Mouse (Mus musculus): ENCODE data around the gene Fcgr4. TPM values are rescaled to one million over a fixed set of nuclear protein-coding genes. Genes with fewer than 3 reads are reported as not detected.
"Not testable (repeated sequence)": the region's sequence is repeated elsewhere in the genome, so short reads cannot be mapped to it uniquely, and the experiment has no call there.

The Fcgr4 gene
- total RNA-seq, 2 experiments from 2014 or later = not detected

- TF ChIP-seq CTCF (IDR thresholded peaks at IDR 0.05) = peak; percentile 45
- H3K27ac ChIP-seq; intact Hi-C loops (cut with DNase I): not testable (repeated sequence)
- peak; percentile 85 for DNase-seq
- H3K4me3 ChIP-seq = peak within 1 kb of the TSS; percentile 65
These were observed 45.9 kb downstream of the Fcgr4 start, which contains the start of gene Fcgr3 for GRCm38 (mm10) chr1:171064491-171065242. Gene Fcgr3 (minus strand): TSS chr1:171064935.

DNA sequence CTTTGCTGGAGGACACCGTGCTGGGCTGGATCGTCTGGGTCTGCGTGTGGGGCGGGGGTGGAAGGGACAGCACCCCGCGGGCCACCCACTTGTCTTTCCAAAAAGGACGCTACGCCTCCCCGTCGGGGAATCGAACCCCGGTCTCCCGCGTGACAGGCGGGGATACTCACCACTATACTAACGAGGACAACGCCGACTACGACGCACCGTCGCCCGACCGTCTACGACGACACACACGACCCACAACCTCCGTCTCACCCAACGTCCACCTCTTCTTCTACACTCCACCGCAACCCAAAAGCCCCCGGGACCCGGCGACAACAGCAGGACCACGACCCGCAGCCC is 46.5 kb downstream of the Fcgr4 start:
- peak overlapping the region; percentile 56 for H3K4me3 ChIP-seq

DNA sequence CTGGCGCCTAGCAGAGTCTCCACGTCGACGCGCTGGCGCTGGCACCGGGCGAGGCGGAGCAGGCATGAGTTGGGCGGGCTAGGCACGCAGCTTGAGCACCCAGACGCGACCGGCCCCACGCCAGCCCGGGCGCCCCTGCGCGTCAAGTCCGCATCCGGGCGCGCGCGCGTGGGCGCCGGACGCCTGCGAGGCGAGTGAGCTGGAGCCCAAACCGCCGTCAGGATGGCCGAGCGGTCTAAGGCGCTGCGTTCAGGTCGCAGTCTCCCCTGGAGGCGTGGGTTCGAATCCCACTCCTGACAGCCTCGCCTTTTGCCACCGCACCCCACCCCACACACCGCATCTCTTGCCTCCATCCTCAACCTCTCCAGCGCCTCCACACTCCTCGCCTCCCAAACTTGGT is 47.0 kb downstream of the Fcgr4 start:
- H3K4me3 ChIP-seq = peak overlapping the region; percentile 65
- peak; percentile 51 for DNase-seq
- H3K27ac ChIP-seq; intact Hi-C loops (cut with DNase I): not testable (repeated sequence)

More for the DNA sequence above, 46.5 kb downstream of the Fcgr4 start:
- intact Hi-C loops (cut with DNase I); H3K27ac ChIP-seq: not testable (repeated sequence)
- peak; percentile 46 for DNase-seq

GRCm38 (mm10) chr1:171066583-171066982 is 47.9 kb downstream of the Fcgr4 start:
- intact Hi-C loops (cut with DNase I); DNase-seq; H3K4me3 ChIP-seq; H3K27ac ChIP-seq: not testable (repeated sequence)

- DNase-seq; intact Hi-C loops (cut with DNase I); H3K4me3 ChIP-seq; H3K27ac ChIP-seq: not testable (repeated sequence)
These were observed 49.2 kb downstream of the Fcgr4 start for GRCm38 (mm10) chr1:171067928-171068327.

- DNase-seq = not testable (repeated sequence)
These were observed 50.8 kb downstream of the Fcgr4 start for GRCm38 (mm10) chr1:171069508-171069907.

DNA sequence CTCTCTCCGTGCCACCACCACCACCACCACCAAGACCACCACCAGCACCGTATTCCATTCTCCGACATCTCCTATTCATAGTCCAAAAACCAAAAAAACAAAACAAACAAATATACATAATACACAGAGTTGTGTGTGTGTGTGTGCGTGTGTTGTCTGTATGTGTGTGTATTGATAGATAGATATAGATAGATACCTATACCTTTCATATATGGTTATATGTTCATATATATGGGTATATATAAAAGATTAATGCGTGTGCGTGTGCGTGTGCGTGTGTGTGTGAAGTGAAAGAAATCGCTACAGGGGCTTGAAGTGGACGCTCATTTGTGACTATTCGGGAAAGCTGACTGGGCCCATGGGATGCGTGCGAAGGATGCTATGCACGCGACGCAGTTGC is 52.2 kb downstream of the Fcgr4 start:
- H3K4me3 ChIP-seq; H3K27ac ChIP-seq; intact Hi-C loops (cut with DNase I); DNase-seq: not testable (repeated sequence)

More at GRCm38 (mm10) chr1:171069508-171069907, 50.8 kb downstream of the Fcgr4 start:
- H3K27ac ChIP-seq; intact Hi-C loops (cut with DNase I); H3K4me3 ChIP-seq: not testable (repeated sequence)

GRCm38 (mm10) chr1:171071726-171072125 is 53.0 kb downstream of the Fcgr4 start:
- intact Hi-C loops (cut with DNase I); DNase-seq; H3K4me3 ChIP-seq: not testable (repeated sequence)

GRCm38 (mm10) chr1:171072217-171072616 is 53.5 kb downstream of the Fcgr4 start:
- H3K27ac ChIP-seq; H3K4me3 ChIP-seq; intact Hi-C loops (cut with DNase I); DNase-seq: not testable (repeated sequence)

More at GRCm38 (mm10) chr1:171071726-171072125, 53.0 kb downstream of the Fcgr4 start:
- not testable (repeated sequence) for H3K27ac ChIP-seq

GRCm38 (mm10) chr1:171074283-171074682 is 55.6 kb downstream of the Fcgr4 start:
- DNase-seq; H3K27ac ChIP-seq; H3K4me3 ChIP-seq; intact Hi-C loops (cut with DNase I): not testable (repeated sequence)

- H3K27ac ChIP-seq; intact Hi-C loops (cut with DNase I); H3K4me3 ChIP-seq; DNase-seq: not testable (repeated sequence)
These were observed 57.5 kb downstream of the Fcgr4 start for GRCm38 (mm10) chr1:171076176-171076575.

- H3K27ac ChIP-seq; H3K4me3 ChIP-seq; DNase-seq; intact Hi-C loops (cut with DNase I): not testable (repeated sequence)
These were observed 58.5 kb downstream of the Fcgr4 start for GRCm38 (mm10) chr1:171077192-171077591.

- peak overlapping the region; percentile 53 for H3K4me3 ChIP-seq
- intact Hi-C loops (cut with DNase I) = not testable (repeated sequence)
- DNase-seq = peak; percentile 38
These were observed 59.2 kb downstream of the Fcgr4 start for GRCm38 (mm10) chr1:171077955-171078354.

GRCm38 (mm10) chr1:171078419-171078818 is 59.7 kb downstream of the Fcgr4 start:
- peak overlapping the region; percentile 15; the same call in 1 of the 2 replicates for H3K4me3 ChIP-seq
- intact Hi-C loops (cut with DNase I); H3K27ac ChIP-seq; DNase-seq: not testable (repeated sequence)

More at GRCm38 (mm10) chr1:171077955-171078354, 59.2 kb downstream of the Fcgr4 start:
- not testable (repeated sequence) for H3K27ac ChIP-seq

GRCm38 (mm10) chr1:171079345-171079744 is 60.6 kb downstream of the Fcgr4 start:
- DNase-seq; H3K27ac ChIP-seq; intact Hi-C loops (cut with DNase I); H3K4me3 ChIP-seq: not testable (repeated sequence)
